Mouse (Mus musculus): Measurements from ENCODE around the gene Wee2. TPM values are rescaled to one million over a fixed set of nuclear protein-coding genes. Genes with fewer than 3 reads are reported as not detected.

The Wee2 gene
- polyA plus RNA-seq, 1 experiment from 2014 or later: not detected

GRCm38 (mm10) chr6:40490933-40491332 is 52.0 kb downstream of the Wee2 start, which contains the start of gene Tas2r137:
Gene Tas2r137 (plus strand): TSS chr6:40491233.
- H3K4me2 ChIP-seq: no peak within 1 kb of the TSS
- no peak for ATAC-seq
- no peaks in the 10 kb centered on the region for H3K4me1 ChIP-seq
- no peaks in the 10 kb centered on the region for H3K36me3 ChIP-seq
- H3K4me3 ChIP-seq: no peak within 1 kb of the TSS
- no peaks in the 10 kb centered on the region for H3K9me3 ChIP-seq (replicated peaks)
- no peak within 1 kb of the TSS for H3K27ac ChIP-seq
- H3K27me3 ChIP-seq (replicated peaks): no peaks in the 10 kb centered on the region
- H3K9ac ChIP-seq: no peak within 1 kb of the TSS

- Histone ChIP-seq H3K36me3 (no peaks in the 10 kb centered on the region), H3K4me2 (no peak within 1 kb of the TSS), H3K4me3 (no peak within 1 kb of the TSS), H3K9ac (no peak within 1 kb of the TSS), H3K9me3 (replicated peaks) (no peaks in the 10 kb centered on the region), H3K27ac (no peak within 1 kb of the TSS), H3K4me1 (no peaks in the 10 kb centered on the region), H3K27me3 (replicated peaks) (no peaks in the 10 kb centered on the region)
- ATAC-seq: no peak
- WGBS (ENCODE audit: insufficient replicate concordance): 66% methylated on average over 3 of the region's 3 CpGs
Observed at GRCm38 (mm10) chr6:40493229-40493628, 54.3 kb downstream of the Wee2 start, which contains the start of gene Tas2r108. Gene Tas2r108 (plus strand): TSS chr6:40493529.

Other genes starting within 250 kb of the Wee2 start
- 20.3 and 21.3 TPM in 2 replicates for gene Agk, start 113.9 kb upstream of the Wee2 start, polyA plus RNA-seq (2016; fragmentation: Nextera tagmentation; extraction: Ambion mirVana)
- 2.2 and 2.3 TPM in 2 replicates for gene E330009J07Rik, start 3.0 kb upstream of the Wee2 start, polyA plus RNA-seq (2016; fragmentation: Nextera tagmentation; extraction: Ambion mirVana)
- gene Ssbp1, start 32.3 kb downstream of the Wee2 start, polyA plus RNA-seq (2016; fragmentation: Nextera tagmentation; extraction: Ambion mirVana): 107 and 108 TPM in 2 replicates
- not detected in 2 replicates for gene Tas2r137, start 52.1 kb downstream of the Wee2 start, polyA plus RNA-seq (2016; fragmentation: Nextera tagmentation; extraction: Ambion mirVana)
- not detected in 2 replicates for gene Tas2r108, start 54.4 kb downstream of the Wee2 start, polyA plus RNA-seq (2016; fragmentation: Nextera tagmentation; extraction: Ambion mirVana)
- gene Prss37, start 80.4 kb downstream of the Wee2 start, polyA plus RNA-seq (2016; fragmentation: Nextera tagmentation; extraction: Ambion mirVana): not detected in 2 replicates
- gene Olfr461, start 116.0 kb downstream of the Wee2 start, polyA plus RNA-seq (2016; fragmentation: Nextera tagmentation; extraction: Ambion mirVana): not detected in 2 replicates
- gene Olfr460, start 130.4 kb downstream of the Wee2 start, polyA plus RNA-seq (2016; fragmentation: Nextera tagmentation; extraction: Ambion mirVana): not detected in 2 replicates
- 2.5 and 2.8 TPM in 2 replicates for gene Clec5a, start 146.7 kb downstream of the Wee2 start, polyA plus RNA-seq (2016; fragmentation: Nextera tagmentation; extraction: Ambion mirVana)
- gene Tas2r138, start 174.2 kb downstream of the Wee2 start, polyA plus RNA-seq (2016; fragmentation: Nextera tagmentation; extraction: Ambion mirVana): not detected in 2 replicates
- gene Mgam, start 189.7 kb downstream of the Wee2 start, polyA plus RNA-seq (2016; fragmentation: Nextera tagmentation; extraction: Ambion mirVana): 0.35 TPM in 2 replicates

All from liver, embryonic 12.5 days (tissue).